Mouse (Mus musculus): ENCODE measurements at regions not wholly inside any gene's neighbourhood (a gene's known extent, or its start where the extent isn't known, plus 50 kb on each side); places are given as distances from the start of the nearest gene placed in this dataset.

GRCm38 (mm10) chr6:52368734-52369412 lies 55.6 kb downstream of the Evx1 start:
- no peak for DNase-seq

- no peak for DNase-seq
Observed at GRCm38 (mm10) chr6:52370806-52371360, 57.6 kb downstream of the Evx1 start.

- DNase-seq, result peak; percentile 13
Observed at GRCm38 (mm10) chr6:52379146-52379545, 65.8 kb downstream of the Evx1 start.

GRCm38 (mm10) chr6:52379588-52379987 lies 66.3 kb downstream of the Evx1 start:
- no peak for DNase-seq

GRCm38 (mm10) chr6:52385044-52385443 lies 71.7 kb downstream of the Evx1 start:
- no peak for DNase-seq

GRCm38 (mm10) chr6:52401404-52401803 lies 88.1 kb downstream of the Evx1 start:
- no peak for DNase-seq

- DNase-seq, result no peak
Observed at GRCm38 (mm10) chr6:52409991-52410390, 96.7 kb downstream of the Evx1 start.

GRCm38 (mm10) chr6:52410711-52411110 lies 97.4 kb downstream of the Evx1 start:
- no peak for DNase-seq

GRCm38 (mm10) chr6:52411302-52411701 lies 98.0 kb downstream of the Evx1 start:
- no peak for DNase-seq

GRCm38 (mm10) chr6:52413639-52414038 lies 100.3 kb downstream of the Evx1 start:
- DNase-seq, result no peak

GRCm38 (mm10) chr6:52415341-52415946 lies 102.1 kb downstream of the Evx1 start:
- no peak for DNase-seq

- no peak for DNase-seq
Observed at GRCm38 (mm10) chr6:52416491-52416890, 103.2 kb downstream of the Evx1 start.

- DNase-seq, result peak; percentile 63
Observed at GRCm38 (mm10) chr6:52417439-52418124, 104.3 kb downstream of the Evx1 start.

- DNase-seq, result peak; percentile 77
Observed at GRCm38 (mm10) chr6:52418451-52419170, 105.3 kb downstream of the Evx1 start.

GRCm38 (mm10) chr6:52420276-52420970 lies 107.1 kb downstream of the Evx1 start:
- DNase-seq, result no peak

GRCm38 (mm10) chr6:52421771-52422170 lies 108.5 kb downstream of the Evx1 start:
- DNase-seq, result no peak

- no peak for DNase-seq
Observed at GRCm38 (mm10) chr6:52422686-52423085, 109.4 kb downstream of the Evx1 start.

GRCm38 (mm10) chr6:52423581-52424107 lies 110.3 kb downstream of the Evx1 start:
- DNase-seq, result no peak

- DNase-seq, result no peak
Observed at GRCm38 (mm10) chr6:52424440-52424839, 111.1 kb downstream of the Evx1 start.

GRCm38 (mm10) chr6:52425082-52425481 lies 111.8 kb downstream of the Evx1 start:
- DNase-seq, result no peak

- peak; percentile 64 for DNase-seq
Observed at GRCm38 (mm10) chr6:52428489-52429203, 115.3 kb downstream of the Evx1 start.

GRCm38 (mm10) chr6:52429204-52429552 lies 115.9 kb downstream of the Evx1 start:
- no peak for DNase-seq

All from kidney, postnatal 10 days (tissue).